Mouse (Mus musculus): ENCODE measurements around the gene Olfr749.
"Not testable (repeated sequence)": the region's sequence is repeated elsewhere in the genome, so short reads cannot be mapped to it uniquely, and the experiment has no call there.

DNA sequence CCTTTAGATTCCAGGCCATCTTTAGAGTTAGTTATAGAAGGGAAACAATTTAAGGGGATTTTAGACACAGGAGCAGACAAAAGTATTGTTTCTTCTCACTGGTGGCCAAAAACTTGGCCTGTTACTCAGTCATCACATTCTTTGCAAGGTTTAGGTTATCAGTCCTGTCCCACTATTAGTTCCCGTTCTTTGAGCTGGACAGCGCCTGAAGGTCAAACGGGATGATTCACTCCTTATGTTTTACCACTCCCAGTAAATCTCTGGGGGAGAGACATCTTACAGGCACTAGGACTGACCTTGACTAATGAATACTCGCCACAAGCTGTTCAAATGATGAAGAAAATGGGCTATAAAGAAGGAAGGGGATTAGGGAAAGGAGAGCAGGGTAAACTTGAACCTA lies 22.5 kb downstream of the Olfr749 start:
- not testable (repeated sequence) for TF ChIP-seq CTCF (IDR thresholded peaks at IDR 0.05; ENCODE audit: borderline replicate concordance, insufficient read depth, low read length); POLR2A (IDR thresholded peaks at IDR 0.05; ENCODE audit: low read depth, low read length)
